Mouse (Mus musculus) embryo, embryonic 11 days (tissue): ENCODE data around the gene Gal3st2b.
"Not testable (repeated sequence)": the region's sequence is repeated elsewhere in the genome, so short reads cannot be mapped to it uniquely, and the experiment has no call there.

Source experiments
- DNase-seq: peaks from one replicate; pipeline ENCODE4 v3.0.0-alpha.2; 2015

Gene Gal3st2b

GRCm38 (mm10) chr1:93918011-93918410 is at the start of gene Gal3st2b:
Gene Gal3st2b (plus strand): TSS chr1:93918311.
- not testable (repeated sequence) for DNase-seq

DNA sequence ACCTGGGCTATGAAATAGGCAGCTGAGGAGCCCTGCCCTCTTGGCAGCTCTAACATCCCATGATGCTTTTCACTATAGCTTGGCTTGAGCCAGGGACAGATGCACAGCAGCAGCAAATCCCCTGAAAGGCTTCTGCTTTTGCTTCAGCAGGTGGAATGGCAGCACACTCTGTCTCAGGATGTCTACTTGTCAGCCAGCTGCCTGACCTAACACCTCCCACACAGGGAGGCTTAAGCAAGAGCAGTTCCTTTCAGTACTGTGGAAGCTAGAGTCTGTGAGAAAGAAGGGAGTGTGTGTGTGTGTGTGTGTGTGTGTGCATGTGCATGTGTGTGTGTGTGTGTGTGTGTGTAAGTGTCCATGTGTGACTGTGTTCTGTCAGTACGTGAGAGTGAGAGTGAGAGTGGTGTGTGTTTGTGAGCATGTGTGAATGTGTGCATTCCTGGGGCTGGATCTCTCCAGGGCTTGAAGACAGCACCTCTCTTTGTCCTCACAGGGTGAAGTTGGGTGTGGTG is 46.5 kb upstream of the Gal3st2b start:
- not testable (repeated sequence) for DNase-seq

- DNase-seq: not testable (repeated sequence)
These were observed 43.7 kb upstream of the Gal3st2b start for GRCm38 (mm10) chr1:93874405-93874804.

- not testable (repeated sequence) for DNase-seq
These were observed 36.3 kb upstream of the Gal3st2b start for GRCm38 (mm10) chr1:93881778-93882177.

DNA sequence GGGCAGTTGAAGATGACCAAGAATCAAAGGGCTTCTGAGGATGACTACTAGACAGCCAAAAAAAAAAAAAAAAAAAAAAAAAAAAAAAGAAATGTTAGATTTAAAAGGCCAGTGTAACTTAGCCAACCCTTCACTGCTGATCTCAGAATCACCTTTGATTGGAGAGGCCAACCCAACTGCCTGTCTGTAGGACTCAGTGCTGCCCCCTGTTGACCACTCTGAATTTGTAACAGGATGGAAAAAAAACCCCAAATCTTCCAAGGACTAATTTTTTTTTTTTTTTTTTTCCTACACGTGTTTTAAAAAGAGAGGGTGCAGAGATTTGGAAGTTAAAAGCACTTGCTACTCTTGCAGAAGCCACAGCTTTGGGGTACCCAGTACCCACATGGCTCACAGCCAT is 27.2 kb upstream of the Gal3st2b start:
- not testable (repeated sequence) for DNase-seq

DNA sequence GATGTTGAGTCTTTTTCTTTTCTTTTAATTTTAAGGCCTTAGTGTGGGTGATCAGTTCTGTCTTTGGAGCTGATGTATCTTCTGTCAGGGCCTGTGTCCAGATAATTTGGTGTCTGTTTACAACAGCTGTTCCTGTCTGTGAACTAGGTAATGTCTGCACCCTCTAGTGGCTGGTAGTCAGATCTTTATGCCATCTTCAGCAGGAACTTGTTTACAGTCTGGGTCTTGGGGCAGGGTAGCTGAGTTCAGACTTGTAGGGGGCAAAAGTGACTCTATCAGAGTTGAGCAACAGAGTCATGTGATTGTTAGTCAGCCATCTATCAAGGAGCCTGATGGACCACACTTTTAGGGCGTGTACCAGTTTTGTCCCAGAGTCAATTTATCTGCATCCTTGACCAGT is 20.7 kb upstream of the Gal3st2b start:
- not testable (repeated sequence) for DNase-seq

- not testable (repeated sequence) for DNase-seq
These were observed 16.8 kb upstream of the Gal3st2b start for GRCm38 (mm10) chr1:93901291-93901690.

GRCm38 (mm10) chr1:93906690-93907089 is 11.4 kb upstream of the Gal3st2b start:
- DNase-seq: not testable (repeated sequence)

DNA sequence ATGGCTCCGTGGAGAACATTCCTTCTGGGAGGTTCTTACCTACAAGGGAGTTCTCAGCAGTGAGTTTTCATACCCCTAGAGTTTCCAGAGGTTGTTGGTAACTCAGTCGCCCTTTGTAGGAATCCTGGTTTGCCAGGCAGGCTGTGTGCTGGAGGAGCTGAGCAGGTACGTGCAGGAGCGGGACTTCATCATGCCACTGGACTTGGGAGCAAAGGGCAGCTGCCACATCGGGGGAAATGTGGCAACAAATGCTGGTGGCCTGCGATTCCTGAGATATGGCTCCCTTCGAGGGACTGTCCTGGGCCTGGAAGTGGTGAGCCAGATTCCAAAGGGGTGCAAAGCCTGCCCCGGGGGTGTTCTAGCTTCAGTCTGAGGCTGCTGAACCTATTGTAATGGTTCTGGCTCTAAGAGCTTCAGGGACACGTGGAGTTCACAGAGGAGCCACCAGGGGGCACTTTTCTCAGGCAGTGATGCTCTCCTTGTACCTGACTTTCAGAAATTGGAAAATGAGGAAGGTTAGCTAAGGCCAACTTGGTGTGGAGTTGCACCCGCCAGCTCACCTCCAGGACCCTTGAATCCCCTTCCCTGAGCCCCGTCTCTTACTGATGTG is 9.0 kb upstream of the Gal3st2b start:
- DNase-seq: not testable (repeated sequence)

DNA sequence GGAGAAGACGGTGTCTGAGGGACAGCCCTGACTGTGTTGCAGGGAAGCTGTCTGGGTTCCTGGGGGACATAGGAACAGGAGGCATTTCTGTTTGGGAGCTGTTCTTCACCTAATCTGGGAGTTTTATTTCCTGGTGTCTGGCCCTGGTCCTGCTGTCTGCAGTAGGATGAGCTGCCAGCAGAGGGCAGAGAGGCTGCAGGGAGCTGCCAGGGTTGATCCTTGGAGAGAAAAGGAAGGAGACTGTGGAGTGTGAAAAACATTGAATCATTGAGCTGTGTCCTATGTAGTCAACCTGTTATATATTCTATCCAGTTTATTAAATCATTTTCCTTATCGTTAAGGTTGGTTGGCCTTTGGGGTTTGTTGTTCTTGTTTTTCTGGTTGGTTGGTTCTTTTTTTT is 6.2 kb upstream of the Gal3st2b start:
- DNase-seq: not testable (repeated sequence)

GRCm38 (mm10) chr1:93917160-93917559 is 951 bp upstream of the Gal3st2b start:
- not testable (repeated sequence) for DNase-seq

GRCm38 (mm10) chr1:93918775-93919174 is 664 bp downstream of the Gal3st2b start:
- DNase-seq: not testable (repeated sequence)

- not testable (repeated sequence) for DNase-seq
These were observed 1.2 kb downstream of the Gal3st2b start for GRCm38 (mm10) chr1:93919321-93919720.

DNA sequence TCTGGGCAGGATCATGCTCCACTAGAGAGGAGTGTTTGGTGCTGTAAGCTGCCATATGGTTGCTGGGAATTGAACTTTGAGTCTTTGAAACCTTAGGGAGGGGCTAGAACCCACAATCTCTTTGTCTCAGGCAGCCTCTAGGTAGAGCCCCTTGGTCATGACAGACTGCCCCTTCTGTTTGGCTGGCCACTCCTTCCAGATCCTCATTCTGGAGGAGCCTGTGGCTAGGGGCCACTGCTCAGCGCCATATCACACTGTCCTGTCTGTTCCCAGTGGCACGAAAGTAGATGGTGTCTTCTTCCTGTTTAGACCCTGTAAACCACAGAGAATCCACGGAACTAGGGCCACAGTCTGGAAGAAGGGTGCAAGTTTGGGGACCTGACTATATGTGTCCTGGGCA is 4.5 kb downstream of the Gal3st2b start:
- not testable (repeated sequence) for DNase-seq

DNA sequence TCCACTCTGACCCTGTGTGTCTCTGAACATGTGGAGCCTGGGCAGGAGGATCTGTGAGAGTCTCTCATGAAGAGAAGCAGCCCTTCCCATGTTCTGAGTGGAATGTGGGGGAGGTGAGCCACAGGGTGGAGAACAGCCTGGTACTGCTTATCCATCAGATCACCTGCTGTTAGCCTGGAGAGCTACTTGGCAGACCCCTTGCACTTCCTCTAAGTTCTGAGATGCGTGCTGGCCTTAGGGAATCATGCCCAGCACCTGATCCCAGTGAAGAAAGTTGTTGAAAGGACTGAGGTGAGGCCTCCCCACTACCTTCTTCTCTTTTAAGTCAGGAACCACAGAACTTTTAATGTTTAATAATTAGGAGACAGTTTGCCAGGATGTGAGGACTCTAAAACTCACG is 5.0 kb downstream of the Gal3st2b start:
- DNase-seq: not testable (repeated sequence)

DNA sequence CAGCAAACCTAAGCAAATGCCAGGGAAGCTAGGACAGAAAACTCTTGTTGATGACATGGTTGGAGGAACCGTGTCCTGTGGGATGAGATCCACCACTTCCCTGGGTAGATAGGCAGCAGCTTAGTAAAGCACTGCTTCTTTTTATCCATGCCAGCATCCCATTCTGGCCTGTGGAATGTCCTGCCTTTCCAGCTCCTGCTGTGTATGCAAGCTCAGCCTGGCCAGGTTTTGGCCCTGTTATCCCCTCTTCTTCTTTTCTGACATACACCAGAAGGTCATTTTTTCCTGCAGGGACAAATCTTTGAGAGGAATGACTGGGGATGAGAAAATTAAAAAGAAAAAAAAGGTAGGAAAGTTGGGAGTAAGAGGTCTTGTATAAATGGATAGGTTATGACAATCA is 17.3 kb downstream of the Gal3st2b start:
- DNase-seq: not testable (repeated sequence)

- not testable (repeated sequence) for DNase-seq
These were observed 19.7 kb downstream of the Gal3st2b start for GRCm38 (mm10) chr1:93937807-93938206.

DNA sequence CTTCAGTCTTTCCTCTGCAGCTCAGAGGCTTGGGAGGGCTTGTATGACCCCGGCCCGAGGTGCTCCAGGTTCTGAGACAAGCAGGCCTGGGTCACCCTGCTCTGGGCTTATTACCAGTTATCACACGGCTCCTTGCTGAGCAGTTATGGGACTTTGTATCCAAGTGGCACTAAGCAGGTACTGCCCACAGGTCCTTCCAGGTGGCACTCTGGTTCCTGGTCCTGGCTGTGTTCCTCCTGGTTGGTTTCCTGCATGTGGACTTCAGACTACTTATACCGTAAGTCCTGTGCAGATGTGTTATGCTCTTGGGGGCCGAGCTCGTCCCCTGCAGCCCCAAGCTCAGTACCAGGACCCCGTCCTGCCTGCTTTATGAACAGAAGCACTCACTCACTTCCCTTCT is 20.3 kb downstream of the Gal3st2b start:
- DNase-seq: not testable (repeated sequence)

DNA sequence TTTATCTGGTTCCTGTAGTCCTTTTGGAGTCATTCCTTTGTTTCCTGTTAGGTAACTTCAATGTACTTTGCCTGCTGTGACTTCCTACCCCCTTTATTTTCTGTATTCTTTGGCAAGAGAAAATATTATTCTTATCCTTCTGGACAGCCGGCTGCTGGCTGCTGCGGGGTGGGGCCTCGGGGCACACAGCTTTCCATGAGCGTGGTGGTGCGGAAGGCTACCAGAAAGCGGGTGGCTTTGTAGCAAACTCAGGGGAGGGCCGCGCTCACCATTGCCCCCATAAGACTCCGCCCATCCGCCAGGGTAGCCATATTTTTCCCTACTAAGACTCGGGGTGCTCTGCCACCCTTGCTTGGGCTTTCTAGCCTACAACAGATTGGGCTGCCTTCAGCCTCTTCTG is 31.0 kb downstream of the Gal3st2b start:
- DNase-seq: not testable (repeated sequence)

GRCm38 (mm10) chr1:93966489-93966888 is 48.4 kb downstream of the Gal3st2b start:
- DNase-seq: not testable (repeated sequence)

GRCm38 (mm10) chr1:93970380-93970779 is 52.3 kb downstream of the Gal3st2b start:
- DNase-seq: not testable (repeated sequence)

- not testable (repeated sequence) for DNase-seq
These were observed 52.7 kb downstream of the Gal3st2b start for GRCm38 (mm10) chr1:93970797-93971196.

DNA sequence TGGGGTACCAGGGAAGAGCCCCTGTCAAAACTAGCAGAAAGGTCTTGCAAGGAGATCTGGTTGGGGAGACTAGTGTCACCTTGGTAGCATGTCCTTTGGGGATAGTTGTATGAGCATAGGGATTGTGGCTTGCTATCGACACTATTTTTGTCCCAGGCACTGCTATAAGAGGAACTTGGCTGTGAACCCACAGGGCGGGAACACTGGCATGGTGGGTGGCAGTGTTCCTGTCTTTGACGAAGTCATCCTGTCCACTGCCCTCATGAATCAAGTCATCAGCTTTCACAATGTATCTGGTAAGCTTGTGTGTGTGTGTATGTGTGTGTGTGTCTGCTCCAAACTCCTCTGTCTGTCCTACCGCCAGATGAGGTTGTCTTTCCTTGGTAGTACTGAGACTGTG is 57.7 kb downstream of the Gal3st2b start:
- DNase-seq: not testable (repeated sequence)

- DNase-seq: not testable (repeated sequence)
These were observed 60.2 kb downstream of the Gal3st2b start for GRCm38 (mm10) chr1:93978287-93978686.

DNA sequence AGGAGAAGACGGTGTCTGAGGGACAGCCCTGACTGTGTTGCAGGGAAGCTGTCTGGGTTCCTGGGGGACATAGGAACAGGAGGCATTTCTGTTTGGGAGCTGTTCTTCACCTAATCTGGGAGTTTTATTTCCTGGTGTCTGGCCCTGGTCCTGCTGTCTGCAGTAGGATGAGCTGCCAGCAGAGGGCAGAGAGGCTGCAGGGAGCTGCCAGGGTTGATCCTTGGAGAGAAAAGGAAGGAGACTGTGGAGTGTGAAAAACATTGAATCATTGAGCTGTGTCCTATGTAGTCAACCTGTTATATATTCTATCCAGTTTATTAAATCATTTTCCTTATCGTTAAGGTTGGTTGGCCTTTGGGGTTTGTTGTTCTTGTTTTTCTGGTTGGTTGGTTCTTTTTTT is 62.8 kb downstream of the Gal3st2b start:
- not testable (repeated sequence) for DNase-seq
